Mouse (Mus musculus) cortical plate, adult 2 months (tissue): ENCODE data around the gene Suz12.

Source experiments
- CTCF ChIP-seq: fragments of 200-500 bp; IDR thresholded peaks from 2 replicates; pipeline ENCODE4 v1.5.1; 2011; ENCODE audit warnings: mild to moderate bottlenecking, control low read depth, low read length; ENCODE audit not compliant: insufficient read depth; ENCODE audit errors: extremely low read depth
- POLR2A ChIP-seq: fragments of 200-500 bp; IDR thresholded peaks from 2 replicates; pipeline ENCODE4 v1.6.1; 2011; ENCODE audit warnings: mild to moderate bottlenecking, low read length, control low read depth; ENCODE audit not compliant: insufficient read depth; ENCODE audit errors: extremely low read depth

GRCm38 (mm10) chr11:80069815-80070214, 76.9 kb downstream of the Suz12 start:
- TF ChIP-seq CTCF, result no peak
- TF ChIP-seq POLR2A, result no peak
